In genomic region chr11:88311606-88312005, GRCm38 (mm10) we compare ENCODE assay signal across 34 mouse cellular contexts. TPM values are rescaled to one million over a fixed set of nuclear protein-coding genes. Genes with fewer than 3 reads are reported as not detected.
DNase-seq lines count a peak whose midpoint lies in the region; ATAC-seq and TF ChIP-seq lines count a peak whose summit lies in the region.
"Had no signal": no experiment of that assay in that cellular context is flagged by ENCODE, and none has a peak within 500 bp of the region (broad histone marks: within the 10 kb centered on the region; RNA-seq: fewer than 3 reads in every experiment).

No protein-coding gene starts in this region.

- H3K4me1 ChIP-seq in forebrain, embryonic 10.5 days = peaks cover 65% of the 10 kb centered on the region
- peaks cover 62% of the 10 kb centered on the region for H3K4me1 ChIP-seq in forebrain, embryonic 12.5 days
- peaks cover 37% of the 10 kb centered on the region for H3K4me1 ChIP-seq in hindbrain, embryonic 11.5 days (replicated peaks; ENCODE audit: control insufficient read depth, insufficient read depth, low read length)
- peaks cover 18% of the 10 kb centered on the region; the same call in 1 of the 2 replicates for H3K4me1 ChIP-seq in hindbrain, postnatal 0 days (ENCODE audit: insufficient read depth, low read length)
- peaks cover 28% of the 10 kb centered on the region for H3K4me1 ChIP-seq in midbrain, embryonic 11.5 days (ENCODE audit: control insufficient read depth, insufficient read depth, low read length)
- H3K4me1 ChIP-seq in midbrain, postnatal 0 days (ENCODE audit: insufficient read depth, low read length) = no peaks in the 10 kb centered on the region; the same call in 1 of the 2 replicates
- peaks cover 67% of the 10 kb centered on the region for H3K4me1 ChIP-seq in hindbrain, embryonic 13.5 days (replicated peaks)
- H3K4me1 ChIP-seq: liver, embryonic 15.5 days; stomach, embryonic 15.5 days had no signal

- H3K36me3 ChIP-seq in forebrain, embryonic 10.5 days (replicated peaks) = no peaks in the 10 kb centered on the region
- no peaks in the 10 kb centered on the region for H3K36me3 ChIP-seq in forebrain, embryonic 12.5 days (replicated peaks)
- no peaks in the 10 kb centered on the region for H3K36me3 ChIP-seq in hindbrain, embryonic 11.5 days (ENCODE audit: control insufficient read depth, insufficient read depth, low read length)
- H3K36me3 ChIP-seq in hindbrain, postnatal 0 days (ENCODE audit: insufficient read depth, low read length) = no peaks in the 10 kb centered on the region
- no peaks in the 10 kb centered on the region for H3K36me3 ChIP-seq in midbrain, embryonic 11.5 days (ENCODE audit: control insufficient read depth, insufficient read depth, low read length)
- no peaks in the 10 kb centered on the region for H3K36me3 ChIP-seq in midbrain, postnatal 0 days (ENCODE audit: insufficient read depth, low read length)
- H3K36me3 ChIP-seq in hindbrain, embryonic 13.5 days = no peaks in the 10 kb centered on the region
- H3K36me3 ChIP-seq: forebrain, embryonic 15.5 days; limb, embryonic 12.5 days; liver, embryonic 15.5 days; stomach, embryonic 15.5 days had no signal

- H3K27ac ChIP-seq in forebrain, embryonic 10.5 days = peak overlapping the region; percentile 73; the same call in 1 of the 2 replicates
- H3K27ac ChIP-seq in forebrain, embryonic 12.5 days = no peak overlapping the region
- peak overlapping the region; percentile 87 for H3K27ac ChIP-seq in hindbrain, embryonic 11.5 days (ENCODE audit: low read depth, low read length)
- no peak overlapping the region for H3K27ac ChIP-seq in hindbrain, postnatal 0 days
- 0 out of 2 replicates have a peak overlapping the region, but pooled peaks have one; percentile 42 for H3K27ac ChIP-seq in midbrain, embryonic 11.5 days (ENCODE audit: low read depth, low read length)
- H3K27ac ChIP-seq in midbrain, postnatal 0 days (ENCODE audit: low read depth, low read length) = no peak overlapping the region
- H3K27ac ChIP-seq in hindbrain, embryonic 13.5 days = peak overlapping the region; percentile 83
- H3K27ac ChIP-seq: forebrain, embryonic 15.5 days; heart, adult 2 months; limb, embryonic 12.5 days; liver, embryonic 15.5 days; stomach, embryonic 15.5 days had no signal

- H3K27me3 ChIP-seq in forebrain, embryonic 10.5 days (ENCODE audit: poor library complexity, severe bottlenecking) = peaks cover 29% of the 10 kb centered on the region
- 0 out of 2 replicates have a peak, but pooled peaks cover 3% of the 10 kb centered on the region for H3K27me3 ChIP-seq in forebrain, embryonic 12.5 days
- no peaks in the 10 kb centered on the region for H3K27me3 ChIP-seq in hindbrain, embryonic 11.5 days (ENCODE audit: control insufficient read depth, insufficient read depth, low read length)
- no peaks in the 10 kb centered on the region for H3K27me3 ChIP-seq in hindbrain, postnatal 0 days (ENCODE audit: insufficient read depth, low read length)
- H3K27me3 ChIP-seq in midbrain, embryonic 11.5 days (ENCODE audit: control insufficient read depth, insufficient read depth, low read length) = no peaks in the 10 kb centered on the region
- H3K27me3 ChIP-seq in midbrain, postnatal 0 days (ENCODE audit: insufficient read depth, low read length) = no peaks in the 10 kb centered on the region
- H3K27me3 ChIP-seq in hindbrain, embryonic 13.5 days = no peaks in the 10 kb centered on the region
- H3K27me3 ChIP-seq: forebrain, embryonic 15.5 days; Patski; stomach, embryonic 15.5 days had no signal

- no peak for TF ChIP-seq CTCF in hindbrain, postnatal 0 days (IDR thresholded peaks at IDR 0.05; ENCODE audit: low read depth)
- TF ChIP-seq CTCF in midbrain, postnatal 0 days (IDR thresholded peaks at IDR 0.05) = no peak

- no peak overlapping the region for H3K9ac ChIP-seq in forebrain, embryonic 12.5 days
- H3K9ac ChIP-seq in hindbrain, embryonic 11.5 days (ENCODE audit: low read depth, low read length) = no peak overlapping the region
- H3K9ac ChIP-seq in hindbrain, postnatal 0 days (replicated peaks; ENCODE audit: low read length) = no peak overlapping the region
- no peak overlapping the region for H3K9ac ChIP-seq in midbrain, embryonic 11.5 days (ENCODE audit: low read length)
- H3K9ac ChIP-seq in midbrain, postnatal 0 days (replicated peaks; ENCODE audit: low read length, poor library complexity, severe bottlenecking) = no peak overlapping the region
- H3K9ac ChIP-seq in hindbrain, embryonic 13.5 days = no peak overlapping the region
- H3K9ac ChIP-seq: forebrain, embryonic 15.5 days; limb, embryonic 12.5 days; liver, embryonic 15.5 days; lung, embryonic 14.5 days; stomach, embryonic 15.5 days had no signal

- DNase-seq in forebrain, embryonic 10.5 days (ENCODE audit: extremely low spot score, low spot score) = no peak
- DNase-seq in hindbrain, embryonic 11.5 days (ENCODE audit: low spot score) = no peak
- DNase-seq in hindbrain, postnatal 0 days (ENCODE audit: low spot score) = no peak
- no peak for DNase-seq in midbrain, embryonic 11.5 days (ENCODE audit: low spot score, missing footprints)
- no peak for DNase-seq in midbrain, postnatal 0 days (ENCODE audit: low spot score)
- DNase-seq: adrenal gland, postnatal 10 days; cerebellum, postnatal 25 days; heart, adult 2 months; heart, postnatal 14 days; kidney, adult 9 months; kidney, postnatal 10 days; layer of hippocampus, adult 9-11 months; lung, embryonic 14.5 days; lung, postnatal 14 days; right cerebral cortex, postnatal 25 days had no signal

- H3K4me2 ChIP-seq in forebrain, embryonic 12.5 days = no peak overlapping the region
- H3K4me2 ChIP-seq in hindbrain, embryonic 11.5 days (replicated peaks; ENCODE audit: low read depth, low read length) = no peak overlapping the region
- no peak overlapping the region for H3K4me2 ChIP-seq in hindbrain, postnatal 0 days (ENCODE audit: low read depth, low read length)
- no peak overlapping the region for H3K4me2 ChIP-seq in midbrain, embryonic 11.5 days
- H3K4me2 ChIP-seq in midbrain, postnatal 0 days (ENCODE audit: low read depth, low read length, poor library complexity, severe bottlenecking) = no peak overlapping the region
- no peak overlapping the region for H3K4me2 ChIP-seq in hindbrain, embryonic 13.5 days
- H3K4me2 ChIP-seq: forebrain, embryonic 15.5 days; limb, embryonic 12.5 days; liver, embryonic 15.5 days; lung, embryonic 14.5 days; stomach, embryonic 15.5 days had no signal

- 71% methylated on average over 7 of the region's 7 CpGs for WGBS in forebrain, embryonic 10.5 days
- 66% methylated on average over 7 of the region's 7 CpGs for WGBS in forebrain, embryonic 12.5 days
- WGBS in hindbrain, embryonic 11.5 days = 52% methylated on average over 7 of the region's 7 CpGs
- WGBS in hindbrain, postnatal 0 days = 52% methylated on average over 7 of the region's 7 CpGs
- WGBS in midbrain, embryonic 11.5 days = 72% methylated on average over 7 of the region's 7 CpGs
- 63% methylated on average over 7 of the region's 7 CpGs for WGBS in midbrain, postnatal 0 days
- 47% methylated on average over 7 of the region's 7 CpGs for WGBS in hindbrain, embryonic 13.5 days

- no peaks in the 10 kb centered on the region for H3K9me3 ChIP-seq in forebrain, embryonic 10.5 days
- H3K9me3 ChIP-seq in forebrain, embryonic 12.5 days = no peaks in the 10 kb centered on the region
- H3K9me3 ChIP-seq in hindbrain, embryonic 11.5 days (ENCODE audit: control insufficient read depth, low read length) = no peaks in the 10 kb centered on the region
- no peaks in the 10 kb centered on the region for H3K9me3 ChIP-seq in hindbrain, postnatal 0 days (ENCODE audit: low read length)
- H3K9me3 ChIP-seq in midbrain, embryonic 11.5 days (ENCODE audit: control insufficient read depth, low read length) = no peaks in the 10 kb centered on the region
- H3K9me3 ChIP-seq in midbrain, postnatal 0 days (ENCODE audit: low read length) = no peaks in the 10 kb centered on the region
- H3K9me3 ChIP-seq in hindbrain, embryonic 13.5 days = no peaks in the 10 kb centered on the region
- H3K9me3 ChIP-seq: forebrain, embryonic 15.5 days; limb, embryonic 12.5 days; liver, embryonic 15.5 days; stomach, embryonic 15.5 days had no signal

- ATAC-seq in forebrain, embryonic 12.5 days (ENCODE audit: low FRiP score) = no peak
- ATAC-seq in hindbrain, embryonic 11.5 days (ENCODE audit: low FRiP score) = no peak
- no peak for ATAC-seq in hindbrain, postnatal 0 days
- no peak for ATAC-seq in midbrain, embryonic 11.5 days (ENCODE audit: low FRiP score)
- no peak for ATAC-seq in midbrain, postnatal 0 days (ENCODE audit: low FRiP score)
- ATAC-seq in hindbrain, embryonic 13.5 days (ENCODE audit: low FRiP score) = no peak
- ATAC-seq: forebrain, embryonic 15.5 days; intestine, postnatal 0 days; midbrain, embryonic 16.5 days; Patski had no signal

- H3K4me3 ChIP-seq in forebrain, embryonic 10.5 days = no peak overlapping the region
- no peak overlapping the region for H3K4me3 ChIP-seq in forebrain, embryonic 12.5 days (replicated peaks)
- H3K4me3 ChIP-seq in hindbrain, embryonic 11.5 days (ENCODE audit: low read depth, low read length) = no peak overlapping the region
- no peak overlapping the region for H3K4me3 ChIP-seq in hindbrain, postnatal 0 days (ENCODE audit: low read length)
- H3K4me3 ChIP-seq in midbrain, embryonic 11.5 days (ENCODE audit: low read depth, low read length) = no peak overlapping the region
- H3K4me3 ChIP-seq in midbrain, postnatal 0 days (ENCODE audit: low read depth, low read length) = no peak overlapping the region
- no peak overlapping the region for H3K4me3 ChIP-seq in hindbrain, embryonic 13.5 days
- H3K4me3 ChIP-seq: forebrain, embryonic 15.5 days; heart, adult 2 months; limb, embryonic 12.5 days; liver, embryonic 15.5 days; myocyte; stomach, embryonic 15.5 days had no signal

RNA-seq across cellular contexts. Expression of gene Ccdc182, which starts 17.7 kb away (rescaled TPM):
- polyA plus RNA-seq in forebrain, embryonic 10.5 days (2016; fragmentation: Nextera tagmentation; extraction: Ambion mirVana) = 0.17 and 0.73 TPM in 2 replicates
- polyA plus RNA-seq in forebrain, embryonic 12.5 days (2016; fragmentation: Nextera tagmentation; extraction: Ambion mirVana) = 0.38 and 0.42 TPM in 2 replicates
- polyA plus RNA-seq in hindbrain, embryonic 11.5 days (2014; fragmentation: Nextera tagmentation; extraction: Ambion mirVana) = 9.8 and 10.0 TPM in 2 replicates
- not detected in 2 replicates for total RNA-seq in hindbrain, postnatal 0 days (2014; rRNA removed)
- polyA plus RNA-seq in hindbrain, postnatal 0 days (2015; fragmentation: Nextera tagmentation; extraction: Ambion mirVana) = 0.15 TPM in 1 of 2 replicates, not detected in the other
- polyA plus RNA-seq in midbrain, embryonic 11.5 days (2014; fragmentation: Nextera tagmentation; extraction: Ambion mirVana) = 9.1 and 9.5 TPM in 2 replicates
- total RNA-seq in midbrain, postnatal 0 days (2014; rRNA removed) = not detected in 2 replicates
- 0.12 TPM in 1 of 2 replicates, not detected in the other for polyA plus RNA-seq in midbrain, postnatal 0 days (2015; fragmentation: Nextera tagmentation; extraction: Ambion mirVana)
- 1.3 and 1.7 TPM in 2 replicates for polyA plus RNA-seq in hindbrain, embryonic 13.5 days (2015; fragmentation: Nextera tagmentation; extraction: Ambion mirVana)
- total RNA-seq: adrenal gland, postnatal 10 days; gastrocnemius, adult 18-20 months; gastrocnemius, postnatal 4 days; heart, adult 2 months; heart, postnatal 14 days; left cerebral cortex, postnatal 14 days; liver, adult 2 months; MEL; neutrophil, adult 5-6 weeks had no signal
- polyA plus RNA-seq: frontal cortex, adult 2 months; heart, adult 2 months; heart, embryonic 14.5 days; intestine, postnatal 0 days; large intestine, adult 2 months; liver, adult 2 months; liver, embryonic 15.5 days; lung, embryonic 14.5 days; midbrain, embryonic 16.5 days; myocyte; Patski; stomach, embryonic 15.5 days had no signal

Comparison
In these comparisons a context has a peak if more than half of its experiments do, and no peak if none do; other contexts are left out.
1. H3K27ac ChIP-seq: peak in forebrain, embryonic 10.5 days (single experiment), hindbrain, embryonic 11.5 days (single experiment), midbrain, embryonic 11.5 days (single experiment) and hindbrain, embryonic 13.5 days (single experiment); none in forebrain, embryonic 12.5 days (single experiment), hindbrain, postnatal 0 days (single experiment) and midbrain, postnatal 0 days (single experiment).